26 mouse cellular contexts compared by ENCODE assay signal in genomic region chr4:102851161-102851560, GRCm38 (mm10).
"Had no signal": no experiment of that assay in that cellular context is flagged by ENCODE, and none has a peak within 500 bp of the region (broad histone marks: within the 10 kb centered on the region; RNA-seq: fewer than 3 reads in every experiment).

No protein-coding gene starts in this region.

- DNase-seq: cerebellum, postnatal 10 days; cerebellum, postnatal 14 days; cerebellum, postnatal 25 days; cerebellum, postnatal 36 days; embryo, embryonic 11 days; forebrain, postnatal 0 days; gastrocnemius, adult 2 months; gastrocnemius, postnatal 10 days; gastrocnemius, postnatal 14 days; gastrocnemius, postnatal 25 days; gastrocnemius, postnatal 36 days; heart, adult 11 months; heart, adult 18-20 months; heart, adult 2 months had no signal

- H3K36me3 ChIP-seq: embryonic facial prominence, embryonic 10.5 days; embryonic facial prominence, embryonic 12.5 days; embryonic facial prominence, embryonic 13.5 days; embryonic facial prominence, embryonic 15.5 days; forebrain, embryonic 10.5 days; forebrain, embryonic 12.5 days; forebrain, embryonic 15.5 days; heart, embryonic 10.5 days had no signal

- ATAC-seq: forebrain, embryonic 13.5 days; forebrain, embryonic 14.5 days; forebrain, embryonic 15.5 days; forebrain, embryonic 16.5 days; forebrain, postnatal 0 days had no signal

- H3K9ac ChIP-seq: embryonic facial prominence, embryonic 12.5 days; embryonic facial prominence, embryonic 13.5 days; embryonic facial prominence, embryonic 15.5 days; forebrain, embryonic 12.5 days; forebrain, embryonic 13.5 days; forebrain, embryonic 15.5 days; forebrain, postnatal 0 days had no signal

- H3K4me2 ChIP-seq: embryonic facial prominence, embryonic 12.5 days; embryonic facial prominence, embryonic 13.5 days; embryonic facial prominence, embryonic 15.5 days; forebrain, embryonic 12.5 days; forebrain, embryonic 13.5 days; forebrain, embryonic 15.5 days had no signal

- H3K9me3 ChIP-seq: embryonic facial prominence, embryonic 10.5 days; embryonic facial prominence, embryonic 12.5 days; embryonic facial prominence, embryonic 13.5 days; embryonic facial prominence, embryonic 15.5 days; forebrain, embryonic 10.5 days; forebrain, embryonic 12.5 days; forebrain, embryonic 13.5 days; forebrain, embryonic 15.5 days; heart, embryonic 10.5 days had no signal

- H3K4me1 ChIP-seq: embryonic facial prominence, embryonic 13.5 days; embryonic facial prominence, embryonic 15.5 days; heart, embryonic 10.5 days had no signal

- H3K4me3 ChIP-seq: embryonic facial prominence, embryonic 10.5 days; embryonic facial prominence, embryonic 12.5 days; embryonic facial prominence, embryonic 13.5 days; embryonic facial prominence, embryonic 15.5 days; erythroblast, embryonic 14.5 days; forebrain, embryonic 10.5 days; forebrain, embryonic 12.5 days; forebrain, embryonic 13.5 days; forebrain, embryonic 15.5 days; gastrocnemius, adult 2 months; heart, adult 2 months; heart, embryonic 10.5 days had no signal

- H3K27ac ChIP-seq: embryonic facial prominence, embryonic 10.5 days; embryonic facial prominence, embryonic 12.5 days; embryonic facial prominence, embryonic 13.5 days; embryonic facial prominence, embryonic 15.5 days; forebrain, embryonic 10.5 days; forebrain, embryonic 12.5 days; forebrain, embryonic 13.5 days; forebrain, embryonic 15.5 days; gastrocnemius, adult 2 months; heart, adult 2 months; heart, embryonic 10.5 days had no signal

- H3K27me3 ChIP-seq: embryonic facial prominence, embryonic 12.5 days; embryonic facial prominence, embryonic 13.5 days; embryonic facial prominence, embryonic 15.5 days; forebrain, embryonic 12.5 days; forebrain, embryonic 13.5 days; forebrain, embryonic 15.5 days had no signal
